Mouse (Mus musculus) bone marrow, adult 2 months (tissue): ENCODE data around the gene Neu3.

ENCODE experiments used
- CTCF ChIP-seq: fragments of 200-500 bp; IDR thresholded peaks from 2 replicates; pipeline ENCODE4 v1.5.1; 2011; ENCODE audit warnings: low read length, control low read depth; ENCODE audit not compliant: control insufficient read depth, insufficient read depth
- POLR2A ChIP-seq: fragments of 200-500 bp; IDR thresholded peaks from 2 replicates; pipeline ENCODE4 v1.6.1; 2011; ENCODE audit warnings: low read depth, mild to moderate bottlenecking, control low read depth, low read length, borderline replicate concordance; ENCODE audit not compliant: control insufficient read depth

GRCm38 (mm10) chr7:99794096-99794495 is 34.1 kb downstream of the Neu3 start:
- TF ChIP-seq POLR2A: no peak
- TF ChIP-seq CTCF: no peak
